Mouse (Mus musculus): Measurements from ENCODE around the gene Gpat3.

- no peak for TF ChIP-seq CTCF (IDR thresholded peaks at IDR 0.05; ENCODE audit: low read depth)
- no peak for TF ChIP-seq EP300 (optimal IDR thresholded peaks at IDR 0.05)
Observed at GRCm38 (mm10) chr5:100856552-100856951, 11.0 kb downstream of the Gpat3 start.

All from stomach, postnatal 0 days (tissue).